Mouse (Mus musculus) thymus, adult 2 months (tissue): Measurements from ENCODE around the gene Col17a1.

Experiments
- CTCF ChIP-seq: fragments of 200-500 bp; IDR thresholded peaks from 2 replicates; pipeline ENCODE4 v1.5.1; 2012; ENCODE audit warnings: mild to moderate bottlenecking, control low read depth, low read length, moderate library complexity, borderline replicate concordance; ENCODE audit not compliant: control insufficient read depth, poor library complexity, insufficient read depth; ENCODE audit errors: extremely low read depth
- POLR2A ChIP-seq: fragments of 200-500 bp; IDR thresholded peaks from 2 replicates; pipeline ENCODE4 v1.6.1; 2012; ENCODE audit warnings: mild to moderate bottlenecking, low read length, control low read depth, moderate library complexity; ENCODE audit not compliant: control insufficient read depth, poor library complexity, insufficient read depth; ENCODE audit errors: extremely low read depth

GRCm38 (mm10) chr19:47643910-47644309 lies 48.0 kb downstream of the Col17a1 start:
- no peak for TF ChIP-seq POLR2A
- TF ChIP-seq CTCF = no peak
